Mouse (Mus musculus) erythroblast, adult 5-6 weeks (primary cell): ENCODE results near the gene Cyp2c65. TPM values are rescaled to one million over a fixed set of nuclear protein-coding genes. Genes with fewer than 3 reads are reported as not detected.
"Not testable (repeated sequence)": the region's sequence is repeated elsewhere in the genome, so short reads cannot be mapped to it uniquely, and the experiment has no call there.

Experiments used
- ATAC-seq: replicated peaks from 2 replicates; pipeline ENCODE4 v1.8.0; 2016; ENCODE audit warnings: moderate number of reproducible peaks, mild to moderate bottlenecking, moderate TSS enrichment, inconsistent platforms; ENCODE audit not compliant: poor library complexity, low FRiP score, severe bottlenecking
- total RNA-seq, 2 experiments: library from RNA; stranded (forward) in 1 of 2; stranded (reverse) in 1 of 2; fragments of 150-400 nt in 1 of 2; fragments of 200-764, 138-1000 nt in 1 of 2; gene quantifications; 2 replicates each; pipeline versions ENCODE4 v1.2.3 to v1.2.4; 2015 to 2017; ENCODE audit warnings: low replicate concordance in 2 of 2

The Cyp2c65 gene
- total RNA-seq (2015; ENCODE audit: low replicate concordance) (not detected in 2 replicates), total RNA-seq (2017; ENCODE audit: low replicate concordance) (not detected in 2 replicates)

- ATAC-seq, result no peak
These were observed at the start of gene Cyp2c65 for GRCm38 (mm10) chr19:39060719-39061118. TSS of gene Cyp2c65 (plus strand) at chr19:39061015.

DNA sequence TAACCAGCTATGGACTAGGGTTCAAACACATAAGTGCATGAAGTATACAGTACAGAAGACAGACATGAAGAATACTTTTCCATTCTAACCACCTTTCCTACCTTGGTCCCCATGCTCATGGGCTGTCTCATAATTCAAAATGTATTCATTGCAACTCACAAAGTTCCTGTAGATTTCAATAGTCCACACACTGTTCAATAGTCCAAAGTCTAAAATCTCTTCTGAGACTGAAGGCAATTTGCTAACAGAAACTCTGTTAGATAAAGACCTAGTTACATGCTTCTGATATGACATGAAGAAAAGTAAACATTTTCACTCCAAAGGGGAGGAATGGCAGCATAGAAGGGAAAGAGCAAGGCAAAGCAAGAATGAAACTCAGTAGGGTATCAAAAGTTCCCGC is 2.9 kb upstream of the Cyp2c65 start:
- no peak for ATAC-seq

GRCm38 (mm10) chr19:39098779-39099178 is 38.0 kb downstream of the Cyp2c65 start:
- ATAC-seq, result not testable (repeated sequence)

- no peak for ATAC-seq
These were observed 52.8 kb downstream of the Cyp2c65 start, which contains the start of gene Cyp2c66 for GRCm38 (mm10) chr19:39113644-39114043. TSS of gene Cyp2c66 (plus strand) at chr19:39113898.

Other genes with a start within 250 kb of the Cyp2c65 start
- gene Noc3l, start 241.8 kb upstream of the Cyp2c65 start, total RNA-seq (2015; ENCODE audit: low replicate concordance), result 1.3 and 3.1 TPM in 2 replicates
- gene Noc3l, start 241.8 kb upstream of the Cyp2c65 start, total RNA-seq (2017; ENCODE audit: low replicate concordance), result 3.3 and 4.7 TPM in 2 replicates
- gene Tbc1d12, start 224.4 kb upstream of the Cyp2c65 start, total RNA-seq (2015; ENCODE audit: low replicate concordance), result 0.42 and 2.1 TPM in 2 replicates
- 1.4 and 2.4 TPM in 2 replicates for gene Tbc1d12, start 224.4 kb upstream of the Cyp2c65 start, total RNA-seq (2017; ENCODE audit: low replicate concordance)
- 11.0 and 23.0 TPM in 2 replicates for gene Hells, start 130.1 kb upstream of the Cyp2c65 start, total RNA-seq (2015; ENCODE audit: low replicate concordance)
- gene Hells, start 130.1 kb upstream of the Cyp2c65 start, total RNA-seq (2017; ENCODE audit: low replicate concordance), result 13.5 and 15.9 TPM in 2 replicates
- gene Cyp2c55, start 54.0 kb upstream of the Cyp2c65 start, total RNA-seq (2015; ENCODE audit: low replicate concordance), result not detected in 2 replicates
- gene Cyp2c55, start 54.0 kb upstream of the Cyp2c65 start, total RNA-seq (2017; ENCODE audit: low replicate concordance), result not detected in 2 replicates
- not detected in 2 replicates for gene Cyp2c66, start 52.9 kb downstream of the Cyp2c65 start, total RNA-seq (2015; ENCODE audit: low replicate concordance)
- gene Cyp2c66, start 52.9 kb downstream of the Cyp2c65 start, total RNA-seq (2017; ENCODE audit: low replicate concordance), result not detected in 2 replicates
- not detected in 2 replicates for gene Cyp2c29, start 208.4 kb downstream of the Cyp2c65 start, total RNA-seq (2015; ENCODE audit: low replicate concordance)
- gene Cyp2c29, start 208.4 kb downstream of the Cyp2c65 start, total RNA-seq (2017; ENCODE audit: low replicate concordance), result not detected in 2 replicates